Mouse (Mus musculus): ENCODE results near the gene Olfr1510. TPM values are rescaled to one million over a fixed set of nuclear protein-coding genes. Genes with fewer than 3 reads are reported as not detected.
"Not testable (repeated sequence)": the region's sequence is repeated elsewhere in the genome, so short reads cannot be mapped to it uniquely, and the experiment has no call there.

The Olfr1510 gene
- total RNA-seq (2015; ENCODE audit: low replicate concordance) = not detected in 2 replicates
- not detected in 2 replicates for total RNA-seq (2017; ENCODE audit: low replicate concordance)

- ATAC-seq (replicated peaks; ENCODE audit: low FRiP score, poor library complexity, severe bottlenecking) = no peak
Measured at GRCm38 (mm10) chr14:52414273-52414672, at the start of gene Olfr1510. TSS of gene Olfr1510 (minus strand) at chr14:52414373.

GRCm38 (mm10) chr14:52461928-52462327, 47.8 kb upstream of the Olfr1510 start:
- ATAC-seq (replicated peaks; ENCODE audit: low FRiP score, poor library complexity, severe bottlenecking) = no peak

GRCm38 (mm10) chr14:52451138-52451537, 37.0 kb upstream of the Olfr1510 start:
- ATAC-seq (replicated peaks; ENCODE audit: low FRiP score, poor library complexity, severe bottlenecking) = no peak

- no peak for ATAC-seq (replicated peaks; ENCODE audit: low FRiP score, poor library complexity, severe bottlenecking)
Measured at GRCm38 (mm10) chr14:52442690-52443089, 28.5 kb upstream of the Olfr1510 start, which contains the start of gene Olfr1509. TSS of gene Olfr1509 (plus strand) at chr14:52442990.

GRCm38 (mm10) chr14:52427686-52428085, 13.5 kb upstream of the Olfr1510 start:
- ATAC-seq (replicated peaks; ENCODE audit: low FRiP score, poor library complexity, severe bottlenecking) = no peak

- ATAC-seq (replicated peaks; ENCODE audit: low FRiP score, poor library complexity, severe bottlenecking) = not testable (repeated sequence)
Measured at GRCm38 (mm10) chr14:52410142-52410919, 3.8 kb downstream of the Olfr1510 start.

- no peak for ATAC-seq (replicated peaks; ENCODE audit: low FRiP score, poor library complexity, severe bottlenecking)
Measured at GRCm38 (mm10) chr14:52397279-52397678, 16.9 kb downstream of the Olfr1510 start, which contains the start of gene Olfr1511. TSS of gene Olfr1511 (minus strand) at chr14:52397379.

- not testable (repeated sequence) for ATAC-seq (replicated peaks; ENCODE audit: low FRiP score, poor library complexity, severe bottlenecking)
Measured at GRCm38 (mm10) chr14:52390084-52390848, 23.9 kb downstream of the Olfr1510 start.

- no peak for ATAC-seq (replicated peaks; ENCODE audit: low FRiP score, poor library complexity, severe bottlenecking)
Measured at GRCm38 (mm10) chr14:52379068-52379467, 35.1 kb downstream of the Olfr1510 start, which contains the start of gene Olfr1512. TSS of gene Olfr1512 (minus strand) at chr14:52379168.

- no peak for ATAC-seq (replicated peaks; ENCODE audit: low FRiP score, poor library complexity, severe bottlenecking)
Measured at GRCm38 (mm10) chr14:52368741-52369140, 45.4 kb downstream of the Olfr1510 start.

Other genes with a start within 250 kb of the Olfr1510 start
- gene Supt16, start 217.0 kb downstream of the Olfr1510 start, total RNA-seq (2015; ENCODE audit: low replicate concordance) = 30.0 and 32.0 TPM in 2 replicates
- 76.2 and 103 TPM in 2 replicates for gene Supt16, start 217.0 kb downstream of the Olfr1510 start, total RNA-seq (2017; ENCODE audit: low replicate concordance)
- 21.1 and 51.1 TPM in 2 replicates for gene Chd8, start 156.6 kb downstream of the Olfr1510 start, total RNA-seq (2015; ENCODE audit: low replicate concordance)
- gene Chd8, start 156.6 kb downstream of the Olfr1510 start, total RNA-seq (2017; ENCODE audit: low replicate concordance) = 22.7 and 42.8 TPM in 2 replicates
- gene Tox4, start 135.2 kb downstream of the Olfr1510 start, total RNA-seq (2015; ENCODE audit: low replicate concordance) = 16.3 and 16.9 TPM in 2 replicates
- 11.3 and 16.0 TPM in 2 replicates for gene Tox4, start 135.2 kb downstream of the Olfr1510 start, total RNA-seq (2017; ENCODE audit: low replicate concordance)
- 6.7 and 10.8 TPM in 2 replicates for gene Rab2b, start 134.8 kb downstream of the Olfr1510 start, total RNA-seq (2015; ENCODE audit: low replicate concordance)
- 1.3 and 4.3 TPM in 2 replicates for gene Rab2b, start 134.8 kb downstream of the Olfr1510 start, total RNA-seq (2017; ENCODE audit: low replicate concordance)
- 6.7 and 22.4 TPM in 2 replicates for gene Mettl3, start 109.2 kb downstream of the Olfr1510 start, total RNA-seq (2015; ENCODE audit: low replicate concordance)
- gene Mettl3, start 109.2 kb downstream of the Olfr1510 start, total RNA-seq (2017; ENCODE audit: low replicate concordance) = 7.2 and 13.8 TPM in 2 replicates
- not detected in 2 replicates for gene Sall2, start 85.6 kb downstream of the Olfr1510 start, total RNA-seq (2015; ENCODE audit: low replicate concordance)
- gene Sall2, start 85.6 kb downstream of the Olfr1510 start, total RNA-seq (2017; ENCODE audit: low replicate concordance) = 0.26 TPM in 1 of 2 replicates, not detected in the other
- not detected in 2 replicates for gene Olfr1513, start 58.0 kb downstream of the Olfr1510 start, total RNA-seq (2015; ENCODE audit: low replicate concordance)
- not detected in 2 replicates for gene Olfr1513, start 58.0 kb downstream of the Olfr1510 start, total RNA-seq (2017; ENCODE audit: low replicate concordance)
- not detected in 2 replicates for gene Olfr1512, start 35.2 kb downstream of the Olfr1510 start, total RNA-seq (2015; ENCODE audit: low replicate concordance)
- not detected in 2 replicates for gene Olfr1512, start 35.2 kb downstream of the Olfr1510 start, total RNA-seq (2017; ENCODE audit: low replicate concordance)
- gene Olfr1511, start 17.0 kb downstream of the Olfr1510 start, total RNA-seq (2015; ENCODE audit: low replicate concordance) = not detected in 2 replicates
- gene Olfr1511, start 17.0 kb downstream of the Olfr1510 start, total RNA-seq (2017; ENCODE audit: low replicate concordance) = not detected in 2 replicates
- not detected in 2 replicates for gene Olfr1509, start 28.6 kb upstream of the Olfr1510 start, total RNA-seq (2015; ENCODE audit: low replicate concordance)
- gene Olfr1509, start 28.6 kb upstream of the Olfr1510 start, total RNA-seq (2017; ENCODE audit: low replicate concordance) = not detected in 2 replicates
- gene Olfr1508, start 53.1 kb upstream of the Olfr1510 start, total RNA-seq (2015; ENCODE audit: low replicate concordance) = not detected in 2 replicates
- not detected in 2 replicates for gene Olfr1508, start 53.1 kb upstream of the Olfr1510 start, total RNA-seq (2017; ENCODE audit: low replicate concordance)
- not detected in 2 replicates for gene Olfr1507, start 81.4 kb upstream of the Olfr1510 start, total RNA-seq (2015; ENCODE audit: low replicate concordance)
- not detected in 2 replicates for gene Olfr1507, start 81.4 kb upstream of the Olfr1510 start, total RNA-seq (2017; ENCODE audit: low replicate concordance)